Mouse (Mus musculus): ENCODE measurements around the gene Tor2a. TPM values are rescaled to one million over a fixed set of nuclear protein-coding genes. Genes with fewer than 3 reads are reported as not detected.

Tor2a gene
- polyA plus RNA-seq, 1 experiment from 2014 or later = 63.2 TPM

DNA sequence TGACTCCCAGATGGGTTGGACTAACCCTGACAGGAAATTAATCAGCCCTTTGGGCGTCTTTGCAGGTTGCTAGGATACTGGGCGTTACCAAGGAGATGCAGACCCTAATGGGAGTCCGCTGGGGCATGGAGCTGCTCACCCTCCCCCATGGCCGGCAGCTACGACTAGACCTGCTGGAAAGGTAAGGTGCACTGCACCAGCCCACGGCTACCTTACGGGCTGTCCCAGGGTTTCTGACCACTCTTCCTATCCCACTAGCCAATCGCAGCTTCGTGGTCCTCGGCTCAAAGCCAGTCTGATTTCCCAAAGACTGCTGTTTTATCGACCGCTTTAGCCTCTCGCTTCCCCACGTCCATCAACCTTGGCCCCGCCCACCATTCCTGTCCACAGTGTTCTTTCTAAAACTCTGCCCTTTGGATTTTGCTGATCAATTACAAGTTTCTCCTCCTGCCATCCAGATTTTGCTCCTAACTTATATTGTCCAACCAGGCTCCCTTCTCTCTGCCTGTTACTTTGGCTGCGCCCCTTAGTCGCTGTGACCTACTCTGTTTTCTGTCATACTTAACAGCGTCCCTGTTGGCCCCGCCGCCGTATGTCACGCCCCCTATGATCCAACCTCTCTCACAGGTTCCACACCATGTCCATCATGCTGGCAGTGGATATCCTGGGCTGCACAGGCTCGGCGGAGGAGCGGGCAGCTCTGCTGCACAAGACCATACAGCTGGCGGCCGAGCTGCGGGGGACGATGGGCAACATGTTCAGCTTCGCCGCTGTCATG is 6.0 kb upstream of the Tor2a start:
- ATAC-seq (replicated peaks) = peak; percentile 70
- no peaks in the 10 kb centered on the region for H3K9me3 ChIP-seq
- 9% methylated on average over 31 of the region's 31 CpGs for WGBS
- H3K9ac ChIP-seq (replicated peaks) = 0 out of 2 replicates have a peak overlapping the region, but pooled peaks have one; percentile 21
- no peak overlapping the region for H3K27ac ChIP-seq (replicated peaks)
- peaks cover 54% of the 10 kb centered on the region for H3K36me3 ChIP-seq
- H3K4me2 ChIP-seq (replicated peaks) = peak overlapping the region; percentile 41
- H3K27me3 ChIP-seq = no peaks in the 10 kb centered on the region
- peak overlapping the region; percentile 26 for H3K4me3 ChIP-seq
- H3K4me1 ChIP-seq = peaks cover 13% of the 10 kb centered on the region

DNA sequence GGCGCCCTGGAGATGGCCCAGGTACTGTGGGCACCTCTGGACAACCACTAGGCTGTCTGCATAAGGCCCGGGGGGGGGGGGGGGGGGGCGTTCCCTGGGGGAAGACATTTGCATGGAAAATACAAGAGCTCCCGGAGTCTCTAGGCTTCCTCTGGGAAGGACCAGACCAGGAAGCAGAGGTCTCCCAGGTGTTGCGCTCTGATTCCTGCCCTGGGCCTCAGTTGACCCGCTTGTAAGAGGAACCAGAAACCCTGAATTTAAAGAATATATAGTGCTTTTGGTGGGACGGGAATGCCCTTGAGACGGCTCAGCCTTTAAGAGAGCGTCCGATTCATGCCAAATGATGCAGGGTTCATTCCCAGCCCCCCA is 5.4 kb upstream of the Tor2a start:
- H3K4me2 ChIP-seq (replicated peaks) = peak overlapping the region; percentile 41
- no peak for ATAC-seq (replicated peaks)
- peaks cover 48% of the 10 kb centered on the region for H3K36me3 ChIP-seq
- H3K4me1 ChIP-seq = peaks cover 14% of the 10 kb centered on the region
- no peaks in the 10 kb centered on the region for H3K9me3 ChIP-seq
- no peaks in the 10 kb centered on the region for H3K27me3 ChIP-seq
- no peak overlapping the region for H3K9ac ChIP-seq (replicated peaks)
- 21% methylated on average over 10 of the region's 10 CpGs for WGBS
- no peak overlapping the region for H3K27ac ChIP-seq (replicated peaks)
- peak overlapping the region; percentile 26 for H3K4me3 ChIP-seq

GRCm38 (mm10) chr2:32752181-32752580 is 4.9 kb upstream of the Tor2a start:
- peaks cover 16% of the 10 kb centered on the region for H3K4me1 ChIP-seq
- WGBS = 61% methylated on average over 10 of the region's 10 CpGs
- peaks cover 43% of the 10 kb centered on the region for H3K36me3 ChIP-seq
- no peaks in the 10 kb centered on the region for H3K9me3 ChIP-seq
- no peak overlapping the region for H3K27ac ChIP-seq (replicated peaks)
- ATAC-seq (replicated peaks) = no peak
- H3K4me2 ChIP-seq (replicated peaks) = no peak overlapping the region
- no peaks in the 10 kb centered on the region for H3K27me3 ChIP-seq
- H3K4me3 ChIP-seq = no peak overlapping the region
- H3K9ac ChIP-seq (replicated peaks) = no peak overlapping the region

GRCm38 (mm10) chr2:32756674-32757055 is 369 bp upstream of the Tor2a start:
- peaks cover 33% of the 10 kb centered on the region for H3K36me3 ChIP-seq
- peak overlapping the region; percentile 21; the same call in 1 of the 2 replicates for H3K4me2 ChIP-seq (replicated peaks)
- no peaks in the 10 kb centered on the region for H3K9me3 ChIP-seq
- no peak overlapping the region for H3K27ac ChIP-seq (replicated peaks)
- peak; percentile 46 for ATAC-seq (replicated peaks)
- WGBS = 31% methylated on average over 6 of the region's 6 CpGs
- H3K4me1 ChIP-seq = peaks cover 24% of the 10 kb centered on the region
- H3K4me3 ChIP-seq = peak overlapping the region; percentile 86
- H3K27me3 ChIP-seq = no peaks in the 10 kb centered on the region
- H3K9ac ChIP-seq (replicated peaks) = no peak overlapping the region

GRCm38 (mm10) chr2:32758503-32758902 is 1.5 kb downstream of the Tor2a start:
- Histone ChIP-seq H3K4me3 (no peak overlapping the region), H3K27me3 (no peaks in the 10 kb centered on the region), H3K27ac (replicated peaks) (0 out of 2 replicates have a peak overlapping the region, but pooled peaks have one; percentile 13), H3K4me2 (replicated peaks) (no peak overlapping the region), H3K4me1 (peaks cover 24% of the 10 kb centered on the region), H3K36me3 (peaks cover 40% of the 10 kb centered on the region), H3K9me3 (no peaks in the 10 kb centered on the region), H3K9ac (replicated peaks) (no peak overlapping the region)
- WGBS = 87% methylated on average over 8 of the region's 8 CpGs
- ATAC-seq (replicated peaks) = no peak

DNA sequence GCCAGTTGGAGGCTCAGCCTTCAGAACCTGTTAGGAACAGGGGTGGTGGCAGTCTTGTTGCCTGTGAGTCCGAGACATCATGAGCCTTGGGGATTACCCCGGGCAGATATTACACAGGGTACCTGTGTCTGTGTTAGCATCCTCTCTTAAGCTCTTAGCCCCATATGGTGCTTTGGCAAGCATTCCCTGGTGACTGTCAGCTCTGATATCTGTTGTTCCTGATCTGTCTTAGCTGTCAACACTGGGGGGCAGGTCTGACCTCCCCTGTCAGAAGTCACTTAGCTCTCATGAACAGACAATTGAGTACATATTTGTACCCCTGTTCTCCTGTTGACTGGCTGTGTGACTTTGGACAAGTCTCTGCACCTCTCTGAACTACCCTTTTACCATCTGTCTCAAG is 2.0 kb downstream of the Tor2a start:
- peaks cover 37% of the 10 kb centered on the region for H3K36me3 ChIP-seq

DNA sequence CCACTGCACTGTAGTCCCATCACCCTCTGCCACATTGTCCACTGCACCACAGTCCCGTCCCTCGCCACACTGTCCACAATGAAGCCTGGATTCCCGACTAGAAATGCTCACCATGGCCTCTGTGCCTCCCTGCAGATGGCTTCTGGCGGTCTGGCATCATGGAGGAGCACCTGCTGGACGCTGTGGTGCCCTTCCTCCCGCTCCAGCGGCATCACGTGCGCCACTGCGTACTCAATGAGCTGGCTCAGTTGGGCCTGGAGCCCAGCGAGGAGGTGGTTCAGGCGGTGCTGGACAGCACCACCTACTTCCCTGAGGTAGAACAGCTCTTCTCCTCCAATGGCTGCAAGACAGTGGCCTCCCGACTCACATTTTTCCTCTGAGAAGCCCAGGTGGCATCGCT is 4.3 kb downstream of the Tor2a start:
- WGBS = 87% methylated on average over 14 of the region's 14 CpGs
- Histone ChIP-seq H3K9me3 (no peaks in the 10 kb centered on the region), H3K9ac (replicated peaks) (no peak overlapping the region), H3K27ac (replicated peaks) (no peak overlapping the region), H3K36me3 (peaks cover 28% of the 10 kb centered on the region), H3K4me3 (no peak overlapping the region), H3K4me1 (peaks cover 24% of the 10 kb centered on the region), H3K27me3 (no peaks in the 10 kb centered on the region), H3K4me2 (replicated peaks) (no peak overlapping the region)
- no peak for ATAC-seq (replicated peaks)

More for the DNA sequence above, 2.0 kb downstream of the Tor2a start:
- Histone ChIP-seq H3K9me3 (no peaks in the 10 kb centered on the region), H3K4me3 (no peak overlapping the region), H3K4me1 (peaks cover 24% of the 10 kb centered on the region), H3K9ac (replicated peaks) (no peak overlapping the region), H3K27ac (replicated peaks) (0 out of 2 replicates have a peak overlapping the region, but pooled peaks have one; percentile 13), H3K27me3 (no peaks in the 10 kb centered on the region), H3K4me2 (replicated peaks) (no peak overlapping the region)
- WGBS = 75% methylated on average over 2 of the region's 2 CpGs
- ATAC-seq (replicated peaks) = no peak

- Histone ChIP-seq H3K4me3 (no peak overlapping the region), H3K4me2 (replicated peaks) (no peak overlapping the region), H3K27ac (replicated peaks) (no peak overlapping the region), H3K4me1 (peaks cover 21% of the 10 kb centered on the region), H3K36me3 (peaks cover 28% of the 10 kb centered on the region), H3K9ac (replicated peaks) (no peak overlapping the region), H3K27me3 (no peaks in the 10 kb centered on the region), H3K9me3 (no peaks in the 10 kb centered on the region)
- WGBS = 92% methylated on average over 4 of the region's 4 CpGs
- no peak for ATAC-seq (replicated peaks)
These were observed 4.8 kb downstream of the Tor2a start for GRCm38 (mm10) chr2:32761859-32762258.

DNA sequence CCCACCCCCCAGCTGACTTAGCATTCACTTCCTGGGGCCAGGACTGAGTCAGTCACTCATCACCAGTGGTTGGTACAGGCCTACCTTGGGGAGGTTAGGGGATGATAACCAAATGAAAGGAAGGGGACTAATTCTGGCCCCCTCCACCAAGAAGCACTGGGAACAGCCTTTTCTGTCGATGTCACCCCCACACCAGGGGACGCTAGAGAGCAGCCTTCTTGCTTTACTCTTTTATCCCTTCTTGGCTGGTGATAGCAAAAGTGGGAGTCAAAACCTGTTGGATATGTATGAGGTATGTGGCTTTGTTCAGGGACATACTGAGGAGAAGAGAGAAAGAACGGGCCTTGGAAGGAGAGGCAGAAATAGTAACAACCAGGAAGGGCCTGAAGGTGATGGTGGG is 6.3 kb downstream of the Tor2a start:
- 84% methylated on average over 3 of the region's 3 CpGs for WGBS
- H3K4me3 ChIP-seq = no peak overlapping the region
- H3K27ac ChIP-seq (replicated peaks) = no peak overlapping the region
- ATAC-seq (replicated peaks) = no peak
- no peaks in the 10 kb centered on the region for H3K27me3 ChIP-seq
- H3K9me3 ChIP-seq = no peaks in the 10 kb centered on the region
- H3K9ac ChIP-seq (replicated peaks) = no peak overlapping the region
- H3K36me3 ChIP-seq = peaks cover 28% of the 10 kb centered on the region
- H3K4me1 ChIP-seq = peaks cover 11% of the 10 kb centered on the region
- H3K4me2 ChIP-seq (replicated peaks) = no peak overlapping the region

DNA sequence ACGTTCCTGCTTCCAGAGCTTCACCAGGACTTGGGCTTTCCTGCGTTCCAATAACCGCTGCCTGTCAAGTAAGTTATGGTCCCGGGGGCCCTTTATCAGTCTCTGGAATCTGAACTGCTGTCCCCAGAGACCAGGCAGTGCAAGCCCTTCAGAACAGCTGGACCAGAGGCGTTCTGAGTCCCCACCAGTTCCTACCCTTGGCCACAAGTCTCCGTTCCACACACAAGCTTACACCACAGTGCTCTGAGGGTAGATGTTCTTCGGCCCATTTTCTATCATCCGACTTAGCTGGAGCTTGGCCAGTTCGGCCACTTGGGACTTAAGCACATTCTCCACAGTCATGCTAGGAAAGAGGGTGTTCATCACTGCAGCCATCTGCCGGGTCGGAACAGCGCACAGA is 10.2 kb downstream of the Tor2a start:
- no peak for ATAC-seq (replicated peaks)
- Histone ChIP-seq H3K4me3 (no peak overlapping the region), H3K9ac (replicated peaks) (no peak overlapping the region), H3K4me1 (no peaks in the 10 kb centered on the region), H3K4me2 (replicated peaks) (no peak overlapping the region), H3K27me3 (no peaks in the 10 kb centered on the region), H3K9me3 (no peaks in the 10 kb centered on the region), H3K36me3 (peaks cover 10% of the 10 kb centered on the region; the same call in 1 of the 2 replicates), H3K27ac (replicated peaks) (no peak overlapping the region)
- 89% methylated on average over 12 of the region's 12 CpGs for WGBS

GRCm38 (mm10) chr2:32768661-32769285 is 11.7 kb downstream of the Tor2a start:
- no peak overlapping the region for H3K9ac ChIP-seq (replicated peaks)
- H3K27me3 ChIP-seq = no peaks in the 10 kb centered on the region
- no peaks in the 10 kb centered on the region for H3K9me3 ChIP-seq
- no peaks in the 10 kb centered on the region for H3K4me1 ChIP-seq
- H3K27ac ChIP-seq (replicated peaks) = no peak overlapping the region
- no peak overlapping the region for H3K4me3 ChIP-seq
- H3K36me3 ChIP-seq = no peaks in the 10 kb centered on the region
- H3K4me2 ChIP-seq (replicated peaks) = no peak overlapping the region
- no peak for ATAC-seq (replicated peaks)
- 50% methylated on average over 19 of the region's 19 CpGs for WGBS

DNA sequence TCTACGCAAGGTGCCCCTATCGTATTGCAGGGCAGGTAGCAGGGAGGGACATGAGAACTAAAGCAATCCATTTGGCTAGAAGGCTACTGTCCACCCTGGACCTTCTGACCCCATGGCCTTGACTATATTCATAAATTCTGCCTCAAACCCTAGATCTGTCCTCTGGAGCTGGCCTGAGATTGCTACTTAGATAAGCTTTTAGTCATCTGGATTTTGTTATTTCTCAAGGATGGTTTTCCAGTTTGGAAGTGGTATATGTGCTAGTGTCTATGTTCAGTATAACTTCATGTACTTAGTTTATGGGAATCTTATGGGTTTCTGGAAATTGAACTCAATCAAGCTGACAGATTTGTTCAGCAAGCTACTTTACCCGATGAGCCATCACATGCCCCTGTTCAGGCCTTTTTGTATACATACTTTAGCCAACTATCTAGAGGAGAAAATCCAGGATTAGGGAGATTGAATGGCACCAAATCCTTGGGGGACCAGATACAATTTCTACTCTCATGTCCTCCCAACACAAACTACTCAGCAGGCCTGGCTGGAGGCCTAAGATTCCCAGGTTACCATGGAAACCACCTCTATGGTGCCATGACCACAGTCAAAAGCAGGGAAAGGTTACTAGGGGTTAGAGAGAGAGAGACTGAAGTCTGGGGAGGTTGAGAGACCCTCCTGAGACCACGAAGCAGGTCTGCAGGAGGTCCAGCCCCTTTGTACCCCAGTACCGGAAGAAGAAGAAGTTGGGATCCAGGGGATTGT is 12.5 kb downstream of the Tor2a start:
- H3K4me1 ChIP-seq = no peaks in the 10 kb centered on the region
- no peak overlapping the region for H3K4me3 ChIP-seq
- WGBS = 65% methylated on average over 5 of the region's 5 CpGs
- H3K27me3 ChIP-seq = no peaks in the 10 kb centered on the region
- no peak overlapping the region for H3K27ac ChIP-seq (replicated peaks)
- H3K36me3 ChIP-seq = no peaks in the 10 kb centered on the region
- ATAC-seq (replicated peaks) = no peak
- H3K4me2 ChIP-seq (replicated peaks) = no peak overlapping the region
- no peaks in the 10 kb centered on the region for H3K9me3 ChIP-seq
- no peak overlapping the region for H3K9ac ChIP-seq (replicated peaks)
